Mouse (Mus musculus) kidney, adult 2 months (tissue): ENCODE data around the gene Lsm4.

ENCODE experiments used
- CTCF ChIP-seq: fragments of 200-500 bp; conservative IDR thresholded peaks from 2 replicates; pipeline ENCODE4 v1.5.1; 2011; ENCODE audit warnings: low read depth, mild to moderate bottlenecking, control low read depth, low read length, moderate library complexity, mixed read lengths; ENCODE audit not compliant: insufficient read depth, insufficient read length
- POLR2A ChIP-seq: fragments of 200-500 bp; IDR thresholded peaks from one replicate; pipeline ENCODE4 v1.6.1; 2011; ENCODE audit warnings: low read depth, low read length, control low read depth

GRCm38 (mm10) chr8:70699116-70699833, 26.2 kb downstream of the Lsm4 start:
- TF ChIP-seq CTCF (no peak), POLR2A (no peak)
